Mouse (Mus musculus): ENCODE results near the gene Egfl6. TPM values are rescaled to one million over a fixed set of nuclear protein-coding genes. Genes with fewer than 3 reads are reported as not detected.

Egfl6 gene
- polyA plus RNA-seq (2015; fragmentation: Nextera tagmentation; extraction: Ambion mirVana), result 159 and 164 TPM in 2 replicates

DNA sequence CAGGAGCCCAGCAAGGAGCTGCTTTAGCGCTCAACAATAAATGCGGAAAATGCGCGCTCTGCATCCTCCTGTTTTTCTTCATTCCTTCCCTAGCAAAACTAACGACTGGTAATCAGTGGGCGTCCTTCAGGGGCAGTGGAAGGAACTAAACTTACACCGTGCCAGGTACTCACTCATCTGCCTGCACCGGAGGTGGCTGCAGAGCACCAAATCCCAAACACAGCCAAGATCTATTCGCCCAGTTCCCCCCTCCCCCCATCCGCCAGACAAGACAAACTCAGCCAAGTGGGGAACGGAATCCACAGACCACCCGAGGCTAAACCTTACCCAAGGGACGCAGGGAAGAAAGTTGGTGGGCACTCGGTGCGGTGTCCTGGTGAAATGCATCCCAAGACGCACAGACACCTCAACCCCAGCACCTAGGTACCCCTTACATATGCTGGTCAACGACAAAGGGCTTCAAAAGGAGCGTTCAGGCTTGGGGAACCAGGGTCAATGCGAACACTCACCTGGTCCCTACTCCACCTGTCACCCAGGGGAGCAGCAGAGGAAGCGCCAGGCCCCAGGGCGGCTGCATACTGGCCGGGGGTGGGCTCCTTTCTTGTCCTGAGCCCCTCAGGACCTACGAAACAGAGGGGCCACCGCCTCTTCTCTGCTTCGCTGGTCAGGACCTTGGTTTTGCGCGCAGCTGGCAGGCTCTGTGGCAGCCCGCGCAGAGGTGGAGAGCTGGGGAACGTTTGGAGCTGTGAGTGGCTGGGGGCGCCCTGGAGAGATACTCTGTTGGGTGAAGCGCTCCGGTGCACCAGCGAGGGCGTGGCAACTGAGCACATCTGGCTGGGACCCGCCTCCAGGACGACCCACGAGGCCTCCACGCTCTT lies at the start of gene Egfl6:
Gene Egfl6, minus strand, starts transcription at position 774 of the 878 bp plus-strand sequence.
- H3K27me3 ChIP-seq, result peaks cover 16% of the 10 kb centered on the region
- WGBS, result 14% methylated on average over 39 of the region's 39 CpGs
- H3K9ac ChIP-seq, result peak within 1 kb of the TSS; percentile 33; the same call in 1 of the 2 replicates

DNA sequence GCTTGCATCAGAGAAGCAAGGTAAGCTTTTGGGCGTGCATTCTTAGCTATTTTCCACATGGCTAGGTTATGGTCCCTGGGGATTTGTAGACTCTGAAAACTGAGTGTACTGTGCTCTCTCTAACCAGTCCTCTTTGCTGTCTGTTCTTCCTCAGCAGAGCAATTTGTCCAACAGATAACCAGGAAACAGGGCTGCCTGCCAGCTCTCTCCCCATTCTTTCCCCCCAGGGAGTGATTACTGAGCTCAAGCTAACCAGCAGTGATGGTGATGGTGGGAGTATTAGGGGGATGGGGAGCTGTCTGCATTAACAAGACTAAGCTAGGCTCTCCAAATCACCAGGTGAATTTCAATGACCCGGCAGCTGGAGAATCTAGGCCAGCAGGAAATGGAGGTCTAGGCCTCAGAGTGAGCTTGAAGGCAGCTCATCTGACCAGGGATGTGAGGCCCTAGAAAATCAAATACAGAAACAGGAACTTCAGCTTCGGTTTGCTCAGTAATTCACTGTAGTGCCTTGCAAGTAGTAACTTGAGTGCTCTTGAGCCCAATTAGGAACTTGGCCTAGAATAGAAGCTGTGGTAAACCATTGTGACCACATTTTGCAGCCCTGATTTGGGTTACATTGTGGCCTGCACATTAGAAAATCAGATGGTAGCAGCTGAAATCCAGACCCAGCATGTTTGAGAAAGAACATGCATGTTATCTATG lies 41.5 kb upstream of the Egfl6 start:
- Histone ChIP-seq H3K9me3 (replicated peaks) (no peaks in the 10 kb centered on the region), H3K4me1 (peaks cover 4% of the 10 kb centered on the region; the same call in 1 of the 2 replicates), H3K4me3 (replicated peaks) (no peak overlapping the region), H3K36me3 (no peaks in the 10 kb centered on the region), H3K27me3 (no peaks in the 10 kb centered on the region), H3K27ac (replicated peaks) (peak overlapping the region; percentile 63), H3K4me2 (replicated peaks) (no peak overlapping the region), H3K9ac (no peak overlapping the region)
- WGBS, result 34% methylated on average over 3 of the region's 3 CpGs
- ATAC-seq (ENCODE audit: insufficient number of reproducible peaks, low FRiP score, low TSS enrichment, low read depth), result 0 out of 2 replicates have a peak, but pooled peaks have one; percentile 24

More for the DNA sequence above, at the start of gene Egfl6:
- Histone ChIP-seq H3K4me2 (replicated peaks) (peak within 1 kb of the TSS; percentile 70), H3K4me1 (no peaks in the 10 kb centered on the region), H3K27ac (replicated peaks) (peak within 1 kb of the TSS; percentile 55), H3K4me3 (replicated peaks) (peak within 1 kb of the TSS; percentile 49), H3K36me3 (no peaks in the 10 kb centered on the region), H3K9me3 (replicated peaks) (no peaks in the 10 kb centered on the region)
- ATAC-seq (ENCODE audit: insufficient number of reproducible peaks, low FRiP score, low TSS enrichment, low read depth), result peak; percentile 70; the same call in 1 of the 2 replicates

DNA sequence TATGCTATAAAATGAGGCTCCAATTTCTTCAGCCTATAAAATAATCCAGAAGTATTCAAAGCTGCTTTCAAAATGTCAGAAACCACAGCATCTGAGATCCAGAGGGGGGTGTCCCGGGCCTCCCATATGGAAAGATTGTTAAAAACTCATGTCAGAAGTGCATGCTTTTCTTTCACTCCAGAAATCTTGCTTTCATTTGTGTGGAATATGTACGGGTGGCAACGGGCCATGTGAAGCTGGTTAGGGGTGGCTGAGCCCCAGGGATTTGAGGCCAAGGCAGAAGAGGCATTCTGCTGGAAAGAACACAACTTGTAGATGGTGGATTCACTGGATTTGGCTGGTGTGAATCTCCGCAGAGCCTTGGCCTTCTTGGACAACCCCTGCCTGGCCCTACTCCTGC lies 40.7 kb upstream of the Egfl6 start:
- Histone ChIP-seq H3K27me3 (no peaks in the 10 kb centered on the region), H3K9ac (no peak overlapping the region), H3K36me3 (no peaks in the 10 kb centered on the region), H3K4me1 (peaks cover 4% of the 10 kb centered on the region; the same call in 1 of the 2 replicates), H3K4me2 (replicated peaks) (no peak overlapping the region), H3K27ac (replicated peaks) (peak overlapping the region; percentile 63), H3K9me3 (replicated peaks) (no peaks in the 10 kb centered on the region), H3K4me3 (replicated peaks) (no peak overlapping the region)
- WGBS, result 47% methylated on average over 4 of the region's 4 CpGs
- ATAC-seq (ENCODE audit: insufficient number of reproducible peaks, low FRiP score, low TSS enrichment, low read depth), result no peak

DNA sequence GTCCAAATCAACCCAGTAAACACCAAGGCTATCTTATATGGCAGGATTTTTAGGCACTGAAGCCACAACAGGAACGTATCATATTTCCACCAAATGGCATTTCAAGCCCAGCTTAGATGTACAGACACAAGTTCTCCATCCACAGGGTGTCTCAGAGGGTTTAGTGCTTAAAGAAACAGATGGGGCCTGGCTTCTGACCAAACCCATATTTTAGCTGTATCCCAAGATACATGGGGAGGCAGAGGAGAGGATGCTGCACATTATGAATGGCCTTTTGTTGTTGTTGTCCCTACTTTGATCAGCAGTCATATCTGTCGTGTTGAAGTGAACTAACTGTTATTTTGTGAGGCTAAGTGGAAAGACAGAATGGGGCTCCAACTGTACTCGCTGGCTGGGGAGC lies 37.7 kb upstream of the Egfl6 start:
- Histone ChIP-seq H3K9me3 (replicated peaks) (no peaks in the 10 kb centered on the region), H3K9ac (no peak overlapping the region), H3K27me3 (peaks cover 10% of the 10 kb centered on the region; the same call in 1 of the 2 replicates), H3K36me3 (no peaks in the 10 kb centered on the region), H3K4me3 (replicated peaks) (no peak overlapping the region), H3K4me2 (replicated peaks) (no peak overlapping the region), H3K4me1 (peaks cover 4% of the 10 kb centered on the region; the same call in 1 of the 2 replicates), H3K27ac (replicated peaks) (no peak overlapping the region)
- ATAC-seq (ENCODE audit: insufficient number of reproducible peaks, low FRiP score, low TSS enrichment, low read depth), result no peak
- 53% methylated on average over 3 of the region's 3 CpGs for WGBS

DNA sequence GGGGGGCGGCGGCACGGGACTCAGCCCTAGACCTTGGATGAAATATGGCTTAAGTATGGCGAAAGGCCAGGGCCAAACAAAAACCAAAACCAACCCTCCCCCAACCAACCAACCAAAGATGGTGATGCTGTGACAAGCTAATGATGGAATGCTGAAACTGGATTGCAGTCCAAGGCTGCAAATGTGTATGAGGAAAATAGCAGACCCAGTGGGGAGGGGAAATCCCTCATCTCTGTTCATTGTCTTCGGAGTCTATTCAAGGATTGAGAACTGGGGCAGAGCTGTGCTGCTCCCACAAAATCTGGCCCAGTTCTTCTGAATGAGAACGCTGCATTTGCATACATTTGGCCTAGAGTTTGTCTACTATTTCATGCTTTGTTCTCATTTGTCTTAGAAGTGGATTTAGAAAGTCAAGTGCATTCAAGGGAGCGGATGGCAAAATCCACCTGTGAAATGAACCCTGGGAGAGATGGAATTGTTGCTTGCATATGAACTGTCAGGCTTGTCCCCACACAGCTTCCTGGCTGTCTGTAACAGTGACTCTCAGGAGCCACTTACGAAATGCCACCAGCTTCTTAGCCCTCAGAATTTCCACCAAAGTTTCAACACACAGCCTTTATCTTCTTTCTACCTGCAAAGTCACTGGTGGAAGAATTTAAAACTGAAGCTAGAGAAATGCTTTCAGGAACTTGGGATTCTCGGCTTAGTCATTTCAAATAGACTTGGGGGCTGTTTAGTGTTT lies 36.2 kb upstream of the Egfl6 start:
- no peak for ATAC-seq (ENCODE audit: insufficient number of reproducible peaks, low FRiP score, low TSS enrichment, low read depth)
- Histone ChIP-seq H3K27ac (replicated peaks) (0 out of 2 replicates have a peak overlapping the region, but pooled peaks have one; percentile 11), H3K4me3 (replicated peaks) (no peak overlapping the region), H3K9me3 (replicated peaks) (no peaks in the 10 kb centered on the region), H3K4me1 (peaks cover 4% of the 10 kb centered on the region; the same call in 1 of the 2 replicates), H3K9ac (no peak overlapping the region), H3K4me2 (replicated peaks) (no peak overlapping the region), H3K36me3 (no peaks in the 10 kb centered on the region), H3K27me3 (peaks cover 10% of the 10 kb centered on the region; the same call in 1 of the 2 replicates)
- 70% methylated on average over 9 of the region's 9 CpGs for WGBS

DNA sequence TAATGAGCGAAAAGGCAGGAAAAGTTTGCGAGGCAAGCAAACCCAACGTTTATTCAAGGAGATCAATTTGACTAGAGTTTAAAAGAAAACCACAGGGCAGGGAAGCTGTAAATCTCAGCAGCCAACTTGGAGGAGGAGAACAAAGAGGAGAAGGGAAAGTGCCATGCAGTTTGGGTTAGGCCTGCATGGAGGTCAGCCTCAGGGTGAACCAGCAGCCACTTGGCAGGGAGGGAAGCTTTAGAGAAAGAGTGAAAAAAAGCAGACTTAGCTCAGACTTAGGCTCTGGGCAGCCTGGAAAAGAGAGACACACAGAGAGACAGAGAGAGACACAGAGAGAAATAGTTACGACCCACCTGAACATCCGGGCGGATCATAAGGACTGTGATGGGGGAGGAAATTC lies 35.4 kb upstream of the Egfl6 start:
- no peak for ATAC-seq (ENCODE audit: insufficient number of reproducible peaks, low FRiP score, low TSS enrichment, low read depth)
- H3K27me3 ChIP-seq, result peaks cover 10% of the 10 kb centered on the region; the same call in 1 of the 2 replicates
- no peak overlapping the region for H3K27ac ChIP-seq (replicated peaks)

DNA sequence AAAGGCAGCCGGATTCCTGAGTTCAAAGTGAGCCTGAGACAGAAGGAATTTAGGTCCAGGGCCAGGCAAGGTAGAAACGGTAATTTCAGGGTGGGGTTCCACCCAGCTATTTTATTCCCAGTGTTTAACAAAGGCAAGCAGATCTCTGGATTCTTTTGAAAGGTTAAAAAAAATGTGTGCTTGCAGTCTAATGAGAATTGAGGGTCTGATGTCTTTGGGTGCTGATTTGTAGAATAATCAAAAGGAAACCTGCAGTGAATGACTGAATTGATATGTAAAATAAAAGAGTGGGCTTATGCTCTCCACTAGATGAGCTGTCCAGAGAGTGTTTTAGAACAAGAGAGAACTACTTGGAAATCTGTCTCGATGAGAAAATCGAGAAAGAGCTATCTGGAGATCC lies 33.6 kb upstream of the Egfl6 start:
- Histone ChIP-seq H3K4me2 (replicated peaks) (no peak overlapping the region), H3K36me3 (no peaks in the 10 kb centered on the region), H3K4me3 (replicated peaks) (no peak overlapping the region), H3K9ac (no peak overlapping the region), H3K9me3 (replicated peaks) (no peaks in the 10 kb centered on the region), H3K27me3 (peaks cover 10% of the 10 kb centered on the region; the same call in 1 of the 2 replicates), H3K27ac (replicated peaks) (no peak overlapping the region), H3K4me1 (peaks cover 4% of the 10 kb centered on the region; the same call in 1 of the 2 replicates)
- no peak for ATAC-seq (ENCODE audit: insufficient number of reproducible peaks, low FRiP score, low TSS enrichment, low read depth)
- 67% methylated on average over 4 of the region's 4 CpGs for WGBS

More for the DNA sequence above, 35.4 kb upstream of the Egfl6 start:
- H3K9me3 ChIP-seq (replicated peaks), result no peaks in the 10 kb centered on the region
- H3K4me3 ChIP-seq (replicated peaks), result no peak overlapping the region
- peaks cover 4% of the 10 kb centered on the region; the same call in 1 of the 2 replicates for H3K4me1 ChIP-seq
- H3K9ac ChIP-seq, result no peak overlapping the region
- no peaks in the 10 kb centered on the region for H3K36me3 ChIP-seq
- 61% methylated on average over 6 of the region's 6 CpGs for WGBS
- no peak overlapping the region for H3K4me2 ChIP-seq (replicated peaks)

DNA sequence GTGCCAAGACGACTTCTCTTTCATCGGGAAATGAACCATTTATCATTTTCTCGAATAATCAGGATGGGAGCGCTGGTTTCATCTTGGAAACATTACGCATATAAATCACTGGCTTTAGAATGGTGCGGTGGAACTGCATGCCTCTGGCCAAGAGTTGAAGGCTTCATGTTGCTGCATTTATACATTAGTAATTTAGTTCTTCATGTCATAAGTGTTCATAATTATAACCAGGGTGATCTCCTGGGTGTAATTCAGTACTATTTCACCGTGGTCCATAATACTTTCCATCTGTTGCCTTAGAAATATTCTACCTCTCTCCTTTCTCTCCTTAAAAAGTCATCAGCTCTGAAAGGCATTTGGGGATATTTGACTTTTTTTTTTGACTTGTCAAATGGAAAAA lies 29.7 kb upstream of the Egfl6 start:
- Histone ChIP-seq H3K4me3 (replicated peaks) (no peak overlapping the region), H3K27me3 (peaks cover 7% of the 10 kb centered on the region; the same call in 1 of the 2 replicates), H3K4me1 (no peaks in the 10 kb centered on the region), H3K36me3 (no peaks in the 10 kb centered on the region), H3K9ac (no peak overlapping the region), H3K9me3 (replicated peaks) (no peaks in the 10 kb centered on the region), H3K4me2 (replicated peaks) (no peak overlapping the region), H3K27ac (replicated peaks) (no peak overlapping the region)
- WGBS, result 42% methylated on average over 7 of the region's 7 CpGs
- no peak for ATAC-seq (ENCODE audit: insufficient number of reproducible peaks, low FRiP score, low TSS enrichment, low read depth)

DNA sequence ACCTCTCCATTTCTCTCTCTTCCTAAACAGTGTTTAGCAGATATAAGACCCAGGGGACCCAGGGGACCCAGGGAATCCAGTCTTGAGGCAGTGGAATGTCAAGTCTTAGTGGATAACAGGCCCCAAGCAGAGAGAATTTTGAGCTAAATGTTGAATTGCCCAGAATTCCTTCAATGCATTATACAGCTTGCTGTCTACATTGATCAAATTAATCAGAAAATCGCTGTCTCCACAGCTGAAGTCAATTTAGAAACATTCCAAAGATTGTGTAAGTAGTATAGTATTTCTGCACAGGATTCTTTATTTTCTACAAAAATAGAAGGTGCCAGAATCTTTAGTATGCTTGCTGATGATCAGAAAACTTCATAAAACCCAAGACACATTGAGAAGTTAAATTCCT lies 9.4 kb downstream of the Egfl6 start:
- H3K27me3 ChIP-seq, result no peaks in the 10 kb centered on the region
- 38% methylated on average over 1 of the region's 1 CpGs for whole genome bisulfite sequencing
- H3K36me3 ChIP-seq, result no peaks in the 10 kb centered on the region
- H3K4me3 ChIP-seq (replicated peaks), result no peak overlapping the region
- 0 out of 2 replicates have a peak overlapping the region, but pooled peaks have one; percentile 11 for H3K27ac ChIP-seq (replicated peaks)
- no peak overlapping the region for H3K9ac ChIP-seq
- no peaks in the 10 kb centered on the region for H3K9me3 ChIP-seq (replicated peaks)
- ATAC-seq (ENCODE audit: insufficient number of reproducible peaks, low FRiP score, low TSS enrichment, low read depth), result no peak
- no peak overlapping the region for H3K4me2 ChIP-seq (replicated peaks)
- H3K4me1 ChIP-seq, result no peaks in the 10 kb centered on the region

DNA sequence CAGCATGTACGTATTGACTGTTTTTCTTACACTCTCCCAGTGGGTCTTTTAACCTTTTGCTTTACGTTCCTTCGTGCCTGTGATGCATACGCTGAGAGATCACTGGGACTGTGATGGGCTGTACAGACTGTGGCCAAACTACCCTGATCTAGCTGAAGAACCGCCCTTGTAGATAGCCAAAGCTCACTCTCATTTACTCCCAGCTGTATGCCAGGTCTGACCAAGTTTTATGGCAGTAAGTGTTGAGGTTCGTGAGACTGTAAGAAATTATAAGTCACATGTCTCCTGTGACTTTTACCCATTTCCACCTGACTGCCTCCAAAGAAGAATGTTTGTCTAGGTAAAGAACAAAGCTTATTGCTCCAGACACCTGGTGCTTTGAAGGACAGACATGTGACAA lies 19.5 kb downstream of the Egfl6 start:
- Histone ChIP-seq H3K9ac (no peak overlapping the region), H3K27me3 (no peaks in the 10 kb centered on the region), H3K27ac (replicated peaks) (no peak overlapping the region), H3K4me3 (replicated peaks) (no peak overlapping the region), H3K4me2 (replicated peaks) (no peak overlapping the region), H3K9me3 (replicated peaks) (no peaks in the 10 kb centered on the region), H3K4me1 (0 out of 2 replicates have a peak, but pooled peaks cover 3% of the 10 kb centered on the region), H3K36me3 (no peaks in the 10 kb centered on the region)
- 78% methylated on average over 6 of the region's 6 CpGs for WGBS
- ATAC-seq (ENCODE audit: insufficient number of reproducible peaks, low FRiP score, low TSS enrichment, low read depth), result no peak
